Mouse (Mus musculus) urinary bladder, adult 18-20 months (tissue): ENCODE results near the gene Ranbp9.

ENCODE experiments used
- DNase-seq, 2 experiments: peaks; one replicate each; pipeline ENCODE4 v3.0.0; 2022; ENCODE audit warnings: low spot score in 2 of 2, mixed read lengths in 2 of 2

Ranbp9 gene

GRCm38 (mm10) chr13:43452177-43452576 lies 28.9 kb downstream of the Ranbp9 start:
- no peak for DNase-seq

- no peak for DNase-seq
Measured at GRCm38 (mm10) chr13:43450686-43451085, 30.4 kb downstream of the Ranbp9 start.

GRCm38 (mm10) chr13:43447721-43448120 lies 33.4 kb downstream of the Ranbp9 start:
- DNase-seq, result no peak

- no peak for DNase-seq
Measured at GRCm38 (mm10) chr13:43445754-43446153, 35.3 kb downstream of the Ranbp9 start.

- DNase-seq, result no peak
Measured at GRCm38 (mm10) chr13:43444717-43445116, 36.4 kb downstream of the Ranbp9 start.

- no peak for DNase-seq
Measured at GRCm38 (mm10) chr13:43443706-43444105, 37.4 kb downstream of the Ranbp9 start.

- DNase-seq, result no peak
Measured at GRCm38 (mm10) chr13:43442551-43442950, 38.5 kb downstream of the Ranbp9 start.

- DNase-seq, result no peak
Measured at GRCm38 (mm10) chr13:43440376-43440775, 40.7 kb downstream of the Ranbp9 start.

- no peak for DNase-seq
Measured at GRCm38 (mm10) chr13:43433395-43433794, 47.7 kb downstream of the Ranbp9 start.

GRCm38 (mm10) chr13:43428436-43428835 lies 52.6 kb downstream of the Ranbp9 start:
- no peak for DNase-seq

GRCm38 (mm10) chr13:43415249-43415648 lies 65.8 kb downstream of the Ranbp9 start:
- no peak for DNase-seq

- DNase-seq, result no peak
Measured at GRCm38 (mm10) chr13:43413611-43414010, 67.5 kb downstream of the Ranbp9 start.

- no peak for DNase-seq
Measured at GRCm38 (mm10) chr13:43412311-43412710, 68.8 kb downstream of the Ranbp9 start.

- no peak for DNase-seq
Measured at GRCm38 (mm10) chr13:43399576-43399975, 81.5 kb downstream of the Ranbp9 start.

- DNase-seq, result peak; percentile 89 to 97
Measured at GRCm38 (mm10) chr13:43398297-43399080, 82.6 kb downstream of the Ranbp9 start, which contains the start of gene Nol7. Gene Nol7, plus strand, starts transcription at chr13:43398390.

GRCm38 (mm10) chr13:43397700-43398296 lies 83.3 kb downstream of the Ranbp9 start:
- no peak for DNase-seq

- DNase-seq, result no peak
Measured at GRCm38 (mm10) chr13:43385321-43385720, 95.8 kb downstream of the Ranbp9 start.

GRCm38 (mm10) chr13:43379989-43380388 lies 101.1 kb downstream of the Ranbp9 start:
- DNase-seq, result no peak

- DNase-seq, result no peak
Measured at GRCm38 (mm10) chr13:43374918-43375432, 106.1 kb downstream of the Ranbp9 start.

GRCm38 (mm10) chr13:43374205-43374604 lies 106.9 kb downstream of the Ranbp9 start:
- DNase-seq, result no peak

GRCm38 (mm10) chr13:43372892-43373291 lies 108.2 kb downstream of the Ranbp9 start:
- DNase-seq, result no peak

GRCm38 (mm10) chr13:43370063-43370462 lies 111.0 kb downstream of the Ranbp9 start:
- DNase-seq, result no peak

- peak in 1 of 2 experiments; percentile 11 for DNase-seq
Measured at GRCm38 (mm10) chr13:43365825-43366184, 115.3 kb downstream of the Ranbp9 start.
